Mouse (Mus musculus): ENCODE measurements around the gene Vps13c. TPM values are rescaled to one million over a fixed set of nuclear protein-coding genes. Genes with fewer than 3 reads are reported as not detected.

Gene Vps13c
- polyA plus RNA-seq, 1 experiment from 2014 or later = 3.8 TPM

GRCm38 (mm10) chr9:67837311-67837710 is 2.9 kb upstream of the Vps13c start:
- no peak overlapping the region for H3K27ac ChIP-seq
- 87% methylated on average over 2 of the region's 2 CpGs for WGBS
- H3K4me1 ChIP-seq (replicated peaks) = peaks cover 11% of the 10 kb centered on the region
- H3K27me3 ChIP-seq (ENCODE audit: insufficient read depth, poor library complexity, severe bottlenecking) = peaks cover 17% of the 10 kb centered on the region
- no peaks in the 10 kb centered on the region for H3K36me3 ChIP-seq
- no peaks in the 10 kb centered on the region for H3K9me3 ChIP-seq
- no peak overlapping the region for H3K4me3 ChIP-seq
- no peak for DNase-seq (ENCODE audit: low spot score)

DNA sequence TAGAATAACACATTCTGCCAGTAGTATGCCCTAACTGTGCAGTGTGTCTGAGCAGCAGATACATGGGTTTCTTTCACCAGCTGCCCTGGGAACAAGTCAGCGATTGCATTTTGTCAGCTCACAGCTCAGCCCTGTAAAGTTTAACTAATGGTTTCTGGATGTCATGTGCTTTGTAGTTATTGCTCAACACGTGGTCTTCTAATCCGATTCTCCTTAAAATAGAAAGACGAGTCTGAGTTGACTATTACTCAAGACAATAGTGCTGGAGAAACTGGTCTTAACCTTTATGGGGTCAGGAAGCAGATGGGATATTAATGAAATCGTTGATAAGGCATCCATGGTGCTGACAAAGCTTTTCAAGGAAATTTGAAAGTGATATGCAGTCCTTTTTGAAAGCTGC is 2.6 kb downstream of the Vps13c start:
- Histone ChIP-seq H3K27ac (no peak overlapping the region), H3K4me3 (no peak overlapping the region), H3K4me1 (replicated peaks) (peaks cover 11% of the 10 kb centered on the region), H3K36me3 (no peaks in the 10 kb centered on the region), H3K9me3 (no peaks in the 10 kb centered on the region), H3K27me3 (ENCODE audit: insufficient read depth, poor library complexity, severe bottlenecking) (no peaks in the 10 kb centered on the region)
- DNase-seq (ENCODE audit: low spot score) = no peak
- 86% methylated on average over 5 of the region's 5 CpGs for WGBS

GRCm38 (mm10) chr9:67845012-67845411 is 4.8 kb downstream of the Vps13c start:
- no peak for DNase-seq (ENCODE audit: low spot score)
- Histone ChIP-seq H3K36me3 (no peaks in the 10 kb centered on the region), H3K27ac (no peak overlapping the region), H3K4me3 (no peak overlapping the region), H3K9me3 (no peaks in the 10 kb centered on the region), H3K27me3 (ENCODE audit: insufficient read depth, poor library complexity, severe bottlenecking) (no peaks in the 10 kb centered on the region), H3K4me1 (replicated peaks) (peaks cover 8% of the 10 kb centered on the region)
- 89% methylated on average over 4 of the region's 4 CpGs for WGBS

DNA sequence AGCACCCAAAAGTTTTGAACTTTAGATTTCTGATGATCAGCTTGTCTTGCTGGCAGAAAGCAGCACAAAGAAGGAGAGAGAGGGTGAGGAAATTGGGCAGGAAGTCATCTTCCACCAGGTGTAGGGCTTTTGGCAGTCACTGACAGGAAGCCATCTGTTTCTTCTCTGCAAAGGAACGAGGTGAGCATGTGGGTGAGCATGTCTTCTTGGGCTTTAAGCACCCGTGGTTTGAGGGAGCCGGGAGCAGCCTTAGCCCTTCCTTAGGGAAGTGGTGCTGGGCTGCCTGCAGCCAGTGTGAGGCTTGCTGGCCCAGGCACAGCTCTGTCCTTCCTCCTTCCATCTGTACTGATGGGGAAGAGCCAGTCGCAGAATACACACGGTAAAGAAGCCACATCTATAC is 5.5 kb downstream of the Vps13c start:
- Histone ChIP-seq H3K36me3 (no peaks in the 10 kb centered on the region), H3K4me3 (no peak overlapping the region), H3K9me3 (no peaks in the 10 kb centered on the region), H3K27me3 (ENCODE audit: insufficient read depth, poor library complexity, severe bottlenecking) (no peaks in the 10 kb centered on the region), H3K27ac (no peak overlapping the region), H3K4me1 (replicated peaks) (peaks cover 6% of the 10 kb centered on the region)
- WGBS = 93% methylated on average over 5 of the region's 5 CpGs
- no peak for DNase-seq (ENCODE audit: low spot score)

- no peak overlapping the region for H3K27ac ChIP-seq
- WGBS = 93% methylated on average over 2 of the region's 2 CpGs
Measured at GRCm38 (mm10) chr9:67846089-67846488, 5.9 kb downstream of the Vps13c start.

GRCm38 (mm10) chr9:67847606-67848005 is 7.4 kb downstream of the Vps13c start:
- Histone ChIP-seq H3K27me3 (ENCODE audit: insufficient read depth, poor library complexity, severe bottlenecking) (no peaks in the 10 kb centered on the region), H3K36me3 (no peaks in the 10 kb centered on the region), H3K27ac (no peak overlapping the region), H3K4me1 (replicated peaks) (no peaks in the 10 kb centered on the region), H3K9me3 (no peaks in the 10 kb centered on the region), H3K4me3 (no peak overlapping the region)
- DNase-seq (ENCODE audit: low spot score) = no peak
- WGBS = 92% methylated on average over 3 of the region's 3 CpGs

More at GRCm38 (mm10) chr9:67846089-67846488, 5.9 kb downstream of the Vps13c start:
- Histone ChIP-seq H3K4me1 (replicated peaks) (peaks cover 1% of the 10 kb centered on the region), H3K4me3 (no peak overlapping the region), H3K36me3 (no peaks in the 10 kb centered on the region), H3K9me3 (no peaks in the 10 kb centered on the region), H3K27me3 (ENCODE audit: insufficient read depth, poor library complexity, severe bottlenecking) (no peaks in the 10 kb centered on the region)
- no peak for DNase-seq (ENCODE audit: low spot score)

GRCm38 (mm10) chr9:67849397-67849796 is 9.2 kb downstream of the Vps13c start:
- Histone ChIP-seq H3K36me3 (peaks cover 3% of the 10 kb centered on the region; the same call in 1 of the 2 replicates), H3K4me1 (replicated peaks) (no peaks in the 10 kb centered on the region), H3K4me3 (no peak overlapping the region), H3K9me3 (no peaks in the 10 kb centered on the region), H3K27ac (no peak overlapping the region), H3K27me3 (ENCODE audit: insufficient read depth, poor library complexity, severe bottlenecking) (no peaks in the 10 kb centered on the region)
- DNase-seq (ENCODE audit: low spot score) = no peak
- 86% methylated on average over 12 of the region's 12 CpGs for WGBS

GRCm38 (mm10) chr9:67849846-67850245 is 9.7 kb downstream of the Vps13c start:
- no peak for DNase-seq (ENCODE audit: low spot score)
- Histone ChIP-seq H3K36me3 (peaks cover 5% of the 10 kb centered on the region), H3K4me1 (replicated peaks) (no peaks in the 10 kb centered on the region), H3K4me3 (no peak overlapping the region), H3K9me3 (no peaks in the 10 kb centered on the region), H3K27ac (no peak overlapping the region), H3K27me3 (ENCODE audit: insufficient read depth, poor library complexity, severe bottlenecking) (no peaks in the 10 kb centered on the region)
- WGBS = 96% methylated on average over 3 of the region's 3 CpGs

- Histone ChIP-seq H3K4me3 (no peak overlapping the region), H3K4me1 (replicated peaks) (no peaks in the 10 kb centered on the region), H3K27me3 (ENCODE audit: insufficient read depth, poor library complexity, severe bottlenecking) (no peaks in the 10 kb centered on the region), H3K9me3 (no peaks in the 10 kb centered on the region), H3K36me3 (peaks cover 12% of the 10 kb centered on the region), H3K27ac (no peak overlapping the region)
- no peak for DNase-seq (ENCODE audit: low spot score)
- WGBS = 77% methylated on average over 4 of the region's 4 CpGs
Measured at GRCm38 (mm10) chr9:67851150-67851549, 11.0 kb downstream of the Vps13c start.

DNA sequence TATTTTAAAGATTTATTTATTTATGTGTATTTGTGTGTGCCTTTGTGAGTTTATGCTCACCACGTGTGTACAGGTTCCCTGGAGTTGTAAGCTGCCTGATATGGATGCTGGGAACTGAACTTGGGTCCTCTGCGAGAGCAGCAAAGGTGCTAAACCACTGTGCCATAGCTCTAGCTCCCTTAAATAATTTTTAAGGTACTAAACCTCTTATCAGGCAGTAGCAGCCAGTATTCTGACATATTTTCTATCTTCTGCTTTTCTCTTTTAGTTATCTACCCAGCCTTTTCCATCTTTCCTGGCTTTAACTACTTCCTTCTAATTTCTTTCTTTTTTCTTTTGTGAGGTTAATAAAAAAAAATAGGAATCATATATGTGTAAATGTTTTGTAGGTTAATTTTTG is 20.1 kb downstream of the Vps13c start:
- DNase-seq (ENCODE audit: low spot score) = no peak
- no peak overlapping the region for H3K4me3 ChIP-seq
- 89% methylated on average over 2 of the region's 2 CpGs for WGBS
- no peaks in the 10 kb centered on the region for H3K27me3 ChIP-seq (ENCODE audit: insufficient read depth, poor library complexity, severe bottlenecking)
- peaks cover 15% of the 10 kb centered on the region for H3K4me1 ChIP-seq (replicated peaks)
- H3K27ac ChIP-seq = no peak overlapping the region
- peaks cover 29% of the 10 kb centered on the region for H3K36me3 ChIP-seq
- no peaks in the 10 kb centered on the region for H3K9me3 ChIP-seq

- peaks cover 6% of the 10 kb centered on the region for H3K36me3 ChIP-seq
- WGBS = 89% methylated on average over 5 of the region's 5 CpGs
Measured at GRCm38 (mm10) chr9:67863332-67863731, 23.1 kb downstream of the Vps13c start.

DNA sequence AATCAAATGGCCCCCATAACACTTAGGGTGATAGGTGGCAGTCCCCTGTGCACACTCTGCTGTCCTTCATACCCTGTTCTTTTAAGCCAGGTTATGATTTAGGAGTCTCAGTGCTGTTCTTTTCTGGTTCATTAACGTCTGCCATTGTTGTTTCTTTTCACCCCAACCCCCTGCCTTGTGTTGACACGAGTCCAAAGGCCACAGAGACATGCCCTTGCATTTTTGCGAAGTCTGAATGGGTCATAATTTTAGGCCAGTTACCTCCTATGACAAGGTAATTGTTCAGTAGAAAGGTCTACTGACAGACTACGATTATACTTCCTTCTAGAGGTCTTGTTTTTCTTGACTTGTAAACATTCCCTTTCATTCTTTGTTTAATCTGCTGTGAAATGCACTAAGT is 23.8 kb downstream of the Vps13c start:
- 43% methylated on average over 4 of the region's 4 CpGs for WGBS
- no peak overlapping the region for H3K27ac ChIP-seq
- DNase-seq (ENCODE audit: low spot score) = no peak
- no peaks in the 10 kb centered on the region for H3K9me3 ChIP-seq
- peaks cover 21% of the 10 kb centered on the region for H3K4me1 ChIP-seq (replicated peaks)
- H3K36me3 ChIP-seq = no peaks in the 10 kb centered on the region
- no peaks in the 10 kb centered on the region for H3K27me3 ChIP-seq (ENCODE audit: insufficient read depth, poor library complexity, severe bottlenecking)
- no peak overlapping the region for H3K4me3 ChIP-seq

More at GRCm38 (mm10) chr9:67863332-67863731, 23.1 kb downstream of the Vps13c start:
- DNase-seq (ENCODE audit: low spot score) = no peak
- Histone ChIP-seq H3K27me3 (ENCODE audit: insufficient read depth, poor library complexity, severe bottlenecking) (no peaks in the 10 kb centered on the region), H3K27ac (no peak overlapping the region), H3K9me3 (no peaks in the 10 kb centered on the region), H3K4me1 (replicated peaks) (peaks cover 21% of the 10 kb centered on the region), H3K4me3 (no peak overlapping the region)

DNA sequence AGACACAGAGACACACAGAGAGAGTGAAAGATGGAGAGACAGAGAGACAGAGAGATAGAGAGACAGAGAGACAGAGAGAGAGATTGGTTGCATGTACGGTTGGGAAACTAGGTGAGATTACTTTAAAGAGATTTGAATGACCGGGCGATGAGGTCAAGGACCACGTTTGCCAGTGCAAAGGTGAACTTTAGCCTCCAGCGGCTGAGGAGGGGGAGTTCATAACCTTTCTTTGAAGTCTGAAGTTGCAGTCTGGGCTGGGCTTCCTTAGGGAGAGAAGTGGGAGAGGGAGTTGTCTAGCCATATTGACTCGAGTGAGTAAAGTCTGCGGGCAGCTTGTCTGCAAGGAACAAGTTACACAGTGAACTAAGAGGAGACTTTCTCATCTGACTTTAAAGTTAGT is 25.2 kb downstream of the Vps13c start:
- H3K27me3 ChIP-seq (ENCODE audit: insufficient read depth, poor library complexity, severe bottlenecking) = no peaks in the 10 kb centered on the region
- no peak overlapping the region for H3K4me3 ChIP-seq
- no peaks in the 10 kb centered on the region for H3K9me3 ChIP-seq
- H3K4me1 ChIP-seq (replicated peaks) = peaks cover 21% of the 10 kb centered on the region
- WGBS = 55% methylated on average over 7 of the region's 7 CpGs
- no peak overlapping the region for H3K27ac ChIP-seq
- DNase-seq (ENCODE audit: low spot score) = peak; percentile 16
- H3K36me3 ChIP-seq = no peaks in the 10 kb centered on the region

DNA sequence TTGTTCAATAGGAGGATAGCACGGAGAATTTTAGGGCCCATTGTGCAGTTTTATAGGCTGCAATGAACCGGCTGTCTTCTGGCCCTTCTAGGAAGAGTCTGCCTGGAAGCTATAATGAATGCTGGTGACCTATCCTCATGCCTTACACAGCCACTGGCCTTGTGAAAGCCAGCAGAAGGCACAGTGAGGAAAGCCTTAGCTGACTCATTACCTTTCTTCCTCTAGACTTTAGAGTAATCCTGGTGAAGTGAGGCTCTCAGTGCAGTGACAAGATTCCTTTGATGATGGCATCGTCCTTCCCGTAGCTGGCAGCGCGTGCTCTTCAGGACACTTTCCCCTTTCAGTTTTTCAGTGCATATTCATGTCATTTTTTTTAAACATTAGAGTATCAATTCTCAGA is 27.2 kb downstream of the Vps13c start:
- no peaks in the 10 kb centered on the region for H3K36me3 ChIP-seq
- no peaks in the 10 kb centered on the region for H3K27me3 ChIP-seq (ENCODE audit: insufficient read depth, poor library complexity, severe bottlenecking)
- H3K4me3 ChIP-seq = no peak overlapping the region
- peaks cover 21% of the 10 kb centered on the region for H3K4me1 ChIP-seq (replicated peaks)
- DNase-seq (ENCODE audit: low spot score) = no peak
- no peak overlapping the region for H3K27ac ChIP-seq
- no peaks in the 10 kb centered on the region for H3K9me3 ChIP-seq
- 88% methylated on average over 6 of the region's 6 CpGs for WGBS

Measured in hindbrain, embryonic 10.5 days (tissue).